Mouse (Mus musculus) liver, embryonic 14.5 days (tissue): ENCODE measurements around the gene Spryd3.

Experiments used
- CTCF ChIP-seq: IDR thresholded peaks from 2 replicates; pipeline ENCODE4 v1.5.1; 2016; ENCODE audit warnings: antibody characterized with exemption, low read depth, control low read depth
- EP300 ChIP-seq: IDR thresholded peaks from 2 replicates; pipeline ENCODE4 v1.6.1; 2016; ENCODE audit warnings: antibody characterized with exemption, low read depth

DNA sequence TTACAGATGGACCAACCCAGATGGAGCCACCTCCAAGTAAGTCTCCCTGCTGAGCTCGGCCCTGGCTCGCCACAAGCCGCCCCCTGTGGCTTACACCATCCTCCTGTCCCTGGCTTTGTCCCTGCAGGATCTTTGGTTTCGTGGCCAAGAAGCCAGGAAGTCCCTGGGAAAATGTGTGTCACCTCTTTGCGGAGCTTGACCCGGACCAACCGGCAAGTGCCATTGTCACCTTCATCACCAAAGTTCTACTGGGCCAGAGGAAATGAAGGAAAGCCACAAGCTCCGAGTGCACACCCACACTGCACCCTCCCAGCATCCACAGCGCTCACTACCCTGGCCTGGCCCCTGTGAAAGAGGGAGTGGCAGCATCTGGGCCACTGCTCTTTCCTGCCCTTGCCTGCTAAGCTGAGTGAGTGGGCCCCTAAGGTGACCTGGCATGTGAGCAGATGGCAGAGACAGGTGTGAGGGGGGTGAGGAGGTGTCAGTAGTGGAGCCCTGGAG is 20.3 kb downstream of the Spryd3 start:
- TF ChIP-seq CTCF (no peak), EP300 (no peak)
